Mouse (Mus musculus): Measurements from ENCODE around the gene Pde4dip.

Gene Pde4dip

DNA sequence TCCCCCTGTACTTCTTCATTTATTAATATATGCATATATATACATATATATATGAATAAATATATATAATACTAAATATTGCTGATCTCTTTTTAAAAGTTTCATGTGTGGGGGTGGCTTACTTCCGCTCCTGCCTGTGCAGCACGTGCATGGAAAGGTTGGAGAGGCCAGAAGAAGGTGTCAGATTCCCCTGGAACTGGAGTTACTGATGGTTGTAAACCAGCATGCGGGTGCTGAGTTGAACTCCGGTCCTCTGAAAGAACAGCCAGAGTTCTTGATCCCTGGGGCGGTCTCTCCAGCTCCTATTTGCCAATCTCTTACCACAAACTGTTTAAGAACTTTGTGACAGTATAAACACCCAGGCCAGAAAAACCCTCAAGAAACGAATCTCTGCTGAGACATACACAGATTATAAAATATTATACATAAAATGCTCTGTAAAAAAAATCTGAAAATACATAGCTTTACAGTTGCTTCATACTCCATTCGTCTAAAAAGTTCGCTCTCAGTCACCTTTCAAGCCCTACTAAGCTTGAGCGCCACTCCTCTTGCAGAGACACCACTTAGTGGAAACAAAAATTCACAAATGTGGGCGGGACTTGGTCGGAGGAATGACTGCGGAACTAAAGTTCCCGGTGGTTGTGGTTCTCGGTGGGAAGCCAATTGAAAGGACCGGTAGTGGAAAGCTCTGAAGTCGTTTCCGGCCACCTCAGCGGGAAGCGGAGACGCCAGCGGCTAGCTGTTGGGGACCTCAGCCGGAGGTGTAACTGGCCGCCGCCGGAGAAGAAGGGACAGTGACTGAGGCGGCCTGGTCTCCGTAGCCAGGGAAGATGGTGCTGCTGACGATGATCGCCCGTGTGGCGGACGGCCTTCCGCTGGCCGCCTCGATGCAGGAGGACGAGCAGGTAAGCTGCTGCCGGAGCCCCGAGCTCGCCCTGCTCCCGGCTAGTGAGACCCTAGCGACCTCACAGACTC, 12.3 kb upstream of the Pde4dip start, which contains the start of gene Sec22b:
Gene Sec22b (plus strand): TSS at position 675 of the 975 bp plus-strand sequence.
- peak; percentile 87 for DNase-seq

DNA sequence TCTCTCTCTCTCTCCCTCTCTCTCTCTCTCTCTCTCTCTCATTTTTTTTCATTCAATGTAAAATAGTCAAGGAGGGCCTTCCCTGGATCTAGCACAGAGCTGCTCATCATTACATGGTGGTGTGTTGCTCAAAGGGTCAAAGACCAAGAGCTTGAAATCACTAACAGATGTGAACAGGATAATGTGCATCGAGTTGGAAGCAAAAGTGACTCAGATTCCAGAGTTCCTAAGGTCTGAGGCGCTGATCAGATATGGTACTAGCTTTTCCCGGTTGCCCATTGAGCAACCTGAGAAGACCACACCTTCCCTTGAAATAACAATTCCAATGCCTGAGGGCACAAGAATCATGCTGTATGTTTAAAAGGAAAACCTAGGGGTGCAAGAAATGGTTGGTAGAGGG, 9.9 kb upstream of the Pde4dip start:
- DNase-seq = no peak

DNA sequence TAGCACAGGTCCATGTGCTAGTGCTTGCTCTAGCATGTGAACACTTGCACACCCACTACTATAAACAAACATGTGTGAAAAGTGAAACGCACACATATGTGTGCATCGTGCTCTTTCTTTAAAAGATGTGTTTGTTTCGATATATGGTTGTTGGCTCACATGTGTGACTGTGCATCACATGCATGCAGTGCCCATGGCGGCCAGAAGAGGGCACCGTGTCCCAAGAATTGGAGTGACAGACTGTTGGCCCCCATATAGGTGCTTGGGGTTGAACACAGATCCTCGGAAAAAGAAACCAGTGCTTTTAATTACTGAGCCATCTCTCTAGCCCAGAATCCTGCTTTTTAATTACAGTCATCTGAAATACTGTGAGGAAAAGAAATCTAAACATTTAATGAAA, 6.2 kb upstream of the Pde4dip start:
- no peak for DNase-seq

DNA sequence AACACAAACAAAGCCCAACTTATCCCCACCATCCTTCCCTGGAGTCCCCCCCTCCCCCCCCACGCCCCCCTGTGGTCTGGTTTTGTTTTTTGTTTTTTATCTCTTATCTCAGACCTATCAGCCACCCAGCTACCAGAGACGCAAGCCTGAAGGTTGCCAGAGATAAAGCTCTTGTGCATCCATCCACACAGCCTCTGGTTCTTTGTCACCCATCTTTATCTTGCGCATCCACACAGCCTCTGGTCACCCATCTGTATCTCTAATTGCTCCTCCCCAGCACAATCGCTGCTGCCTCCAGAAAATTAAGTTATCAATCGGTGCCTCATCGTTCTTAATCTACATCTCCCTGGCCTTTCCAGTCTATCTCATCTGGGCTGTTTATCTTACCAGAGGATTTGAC, 1.7 kb upstream of the Pde4dip start:
- DNase-seq = no peak

DNA sequence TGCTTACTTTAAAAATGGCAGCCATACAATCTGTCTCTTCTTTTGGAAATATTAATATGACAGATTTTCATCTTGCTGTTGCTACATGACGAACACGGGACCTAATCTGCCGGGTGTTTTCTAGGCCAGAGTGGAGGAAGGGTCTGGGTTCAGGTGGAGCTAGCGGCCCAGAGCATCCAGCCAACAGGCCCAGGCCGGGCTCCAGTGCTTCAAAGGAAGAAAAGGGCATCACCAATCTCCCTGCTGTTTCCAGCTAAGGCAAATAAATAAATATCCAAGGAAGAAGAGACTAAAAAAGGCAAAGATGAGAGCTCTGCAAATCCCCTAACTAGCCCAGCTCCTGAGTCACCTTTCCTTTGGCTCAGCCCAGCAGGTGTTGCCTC, 731 bp downstream of the Pde4dip start:
- DNase-seq = peak; percentile 53

DNA sequence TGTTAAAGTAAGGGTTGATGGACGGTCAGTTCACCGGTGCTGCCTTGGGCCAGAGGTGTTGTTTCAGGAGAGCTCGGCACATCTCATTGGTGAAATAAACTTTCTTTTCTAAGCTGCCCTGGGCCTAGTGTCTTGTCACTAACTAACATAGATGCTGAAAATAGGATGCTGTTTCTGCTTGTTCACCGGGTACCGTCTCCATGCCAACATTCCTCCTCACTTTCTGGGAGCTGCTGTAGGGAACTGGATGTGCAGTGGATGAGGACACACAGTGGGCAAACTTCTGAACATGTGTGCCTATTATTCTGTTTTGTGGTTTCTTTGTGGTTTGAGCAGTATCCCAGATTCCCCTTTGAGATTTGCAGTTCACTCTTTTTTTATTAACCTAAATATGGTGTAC, 6.9 kb downstream of the Pde4dip start:
- DNase-seq = no peak

DNA sequence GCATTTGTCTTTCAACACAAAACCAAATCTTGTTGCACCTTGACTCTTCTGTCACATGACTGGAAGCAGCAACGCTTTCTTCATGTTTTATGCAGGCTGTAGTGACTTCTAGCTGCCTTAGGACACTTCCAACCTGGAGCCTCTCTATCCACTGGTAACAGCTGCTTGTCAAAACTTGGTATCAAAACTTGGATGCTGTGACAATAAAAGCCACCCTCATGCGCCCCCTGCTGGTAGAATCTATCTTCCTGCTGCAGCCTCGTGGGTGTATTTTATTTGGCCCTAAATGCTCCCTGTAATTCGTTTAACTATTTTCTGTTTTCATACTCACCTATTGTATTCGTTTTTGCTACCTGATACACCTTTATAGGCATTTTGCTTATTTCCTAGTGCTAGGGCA, 9.3 kb downstream of the Pde4dip start:
- DNase-seq = peak; percentile 39

DNA sequence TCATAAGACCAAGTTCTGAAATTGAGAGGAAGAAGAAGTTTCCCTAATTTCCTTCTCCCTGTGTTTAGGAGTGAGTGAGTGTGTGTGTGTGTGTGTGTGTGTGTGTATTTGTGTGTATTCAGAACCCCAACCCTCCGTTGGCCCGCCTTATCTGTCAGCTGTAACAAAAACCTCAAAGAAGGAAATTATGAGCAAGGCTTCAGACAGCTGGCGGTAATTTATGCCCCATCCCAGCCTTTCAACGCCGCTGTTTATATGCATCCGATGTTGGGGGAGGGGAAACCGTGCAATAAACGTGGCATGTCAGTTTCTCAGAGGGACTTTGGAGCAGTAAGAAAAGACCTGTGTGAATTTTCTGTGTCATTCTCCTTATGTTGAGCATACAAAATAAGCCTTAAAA, 12.2 kb downstream of the Pde4dip start:
- no peak for DNase-seq

DNA sequence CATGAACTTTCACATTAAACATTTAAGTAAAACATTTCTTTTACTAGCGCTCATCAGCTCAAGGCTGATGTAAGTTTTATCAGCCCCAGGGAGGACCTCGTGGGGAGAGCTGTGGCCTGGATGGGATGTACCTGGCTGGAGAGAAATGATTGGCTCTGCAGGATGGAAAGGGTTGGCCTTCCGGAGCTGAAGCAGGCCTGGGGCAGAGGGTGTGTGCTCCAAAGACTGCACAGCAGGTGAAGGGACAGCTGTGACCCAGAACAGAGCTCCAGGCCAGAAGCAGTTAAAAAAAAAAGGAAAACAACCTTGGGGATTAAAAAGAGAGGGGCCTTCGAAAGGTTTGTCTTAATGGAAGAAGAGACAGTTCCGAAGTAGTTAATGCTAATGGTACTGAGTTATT, 13.7 kb downstream of the Pde4dip start:
- no peak for DNase-seq

DNA sequence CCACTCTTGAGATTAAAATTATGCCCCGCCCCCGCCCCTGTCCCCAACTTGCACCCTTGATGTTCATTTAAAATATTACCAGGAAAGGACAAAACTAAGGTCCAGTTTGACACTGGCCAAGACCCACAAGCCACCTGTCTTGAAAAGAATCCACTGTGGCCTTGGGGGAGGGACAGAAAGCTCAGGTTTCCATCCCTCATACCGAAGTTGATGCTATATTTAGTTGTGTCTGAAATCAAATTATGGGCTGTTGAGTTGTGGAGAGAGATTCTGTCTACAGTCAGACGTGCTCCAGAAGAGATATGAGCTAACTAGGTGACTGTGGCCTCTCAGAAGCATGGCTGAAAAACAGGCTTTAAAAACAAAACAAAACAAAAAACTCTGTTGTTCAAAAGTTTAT, 18.8 kb downstream of the Pde4dip start:
- DNase-seq = no peak

DNA sequence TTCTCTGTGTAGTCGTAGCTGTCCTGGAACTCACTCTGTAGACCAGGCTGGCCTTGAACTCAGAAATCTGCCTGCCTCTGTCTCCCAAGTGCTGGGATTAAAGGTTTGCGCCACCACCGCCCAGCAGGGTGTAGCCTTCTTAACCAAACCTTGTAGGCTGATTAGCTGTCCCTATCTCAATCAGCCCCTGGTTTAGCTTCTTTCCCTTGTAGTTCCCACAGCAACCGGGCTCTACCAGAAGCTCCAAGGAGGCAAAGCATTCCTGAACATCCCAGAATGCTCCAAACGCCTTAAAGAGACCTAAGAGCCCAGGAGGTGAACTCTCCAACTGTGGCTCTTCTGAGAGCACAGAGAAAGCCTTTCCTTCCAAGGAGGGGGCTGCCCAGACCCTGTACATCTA, 19.8 kb downstream of the Pde4dip start:
- no peak for DNase-seq

DNA sequence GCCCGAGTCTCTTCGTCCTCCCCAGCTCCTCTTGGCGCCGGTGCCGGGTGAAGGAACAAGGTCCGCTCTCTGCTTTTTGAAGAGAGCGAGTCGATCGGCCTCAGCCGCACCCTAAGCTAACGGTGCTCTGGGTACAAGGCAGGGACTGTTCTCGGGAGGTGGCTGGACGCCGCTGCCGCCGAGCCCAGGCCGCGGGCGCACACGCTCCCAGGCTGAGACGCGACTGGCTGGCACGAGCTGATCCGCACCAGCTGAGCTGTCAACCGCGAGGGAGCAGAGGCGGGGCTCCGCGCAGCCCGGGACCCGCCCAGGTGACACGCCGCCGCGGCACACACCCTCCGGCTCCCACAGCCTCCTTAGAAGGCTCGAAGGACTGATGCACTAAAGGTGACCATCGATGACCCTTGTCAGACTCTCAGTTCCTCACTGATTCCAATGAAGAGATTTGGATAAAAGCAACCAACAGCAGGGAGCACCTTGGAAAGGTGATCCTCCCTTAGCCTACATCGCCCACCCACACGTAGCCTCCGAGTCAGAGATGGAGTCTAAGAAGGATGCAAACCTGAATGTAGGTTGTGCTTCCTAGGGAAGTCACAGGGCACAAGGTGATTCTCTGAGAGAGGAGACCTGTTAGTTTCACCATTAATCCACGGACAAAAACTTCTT, 20.4 kb downstream of the Pde4dip start:
- peak; percentile 68 for DNase-seq

DNA sequence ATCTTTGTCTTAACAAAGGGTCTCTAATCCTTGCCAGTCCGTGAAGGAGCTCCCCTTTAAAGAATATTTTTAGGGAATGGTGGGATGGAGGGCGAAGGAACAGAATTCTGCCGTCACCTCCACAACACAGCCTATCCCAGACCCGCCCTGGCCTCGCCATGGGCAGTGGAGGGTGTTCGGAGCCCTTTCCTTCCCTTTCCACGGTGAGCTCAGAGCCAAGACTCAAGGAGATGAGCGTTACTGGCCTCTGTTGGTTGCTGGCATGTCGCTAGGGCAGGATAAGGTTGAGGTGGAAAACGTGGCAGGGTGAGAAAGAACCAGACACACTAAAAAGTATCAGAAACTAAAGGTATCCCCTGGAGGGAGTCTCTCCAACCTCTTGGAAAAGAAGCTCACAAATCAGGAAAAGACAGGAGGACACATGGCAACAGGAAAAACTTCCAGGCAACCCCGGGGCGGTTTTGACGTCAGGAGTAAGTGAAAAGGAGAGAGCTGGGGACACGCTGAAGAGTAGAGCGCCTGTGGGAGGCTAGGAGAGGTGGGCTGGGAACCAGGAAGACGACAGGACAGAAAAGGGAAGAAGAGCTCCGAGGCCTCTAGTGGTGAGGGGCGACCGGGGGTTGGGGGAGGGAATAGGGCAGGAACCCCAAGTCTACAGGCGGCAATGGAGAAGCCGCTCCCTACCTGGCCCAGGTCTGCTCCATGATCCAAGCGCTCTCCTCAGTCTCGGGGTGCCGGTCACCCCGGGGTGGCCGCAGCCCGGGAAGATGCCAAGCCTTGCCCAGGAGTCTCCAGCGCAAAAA, 21.1 kb downstream of the Pde4dip start:
- DNase-seq = no peak

DNA sequence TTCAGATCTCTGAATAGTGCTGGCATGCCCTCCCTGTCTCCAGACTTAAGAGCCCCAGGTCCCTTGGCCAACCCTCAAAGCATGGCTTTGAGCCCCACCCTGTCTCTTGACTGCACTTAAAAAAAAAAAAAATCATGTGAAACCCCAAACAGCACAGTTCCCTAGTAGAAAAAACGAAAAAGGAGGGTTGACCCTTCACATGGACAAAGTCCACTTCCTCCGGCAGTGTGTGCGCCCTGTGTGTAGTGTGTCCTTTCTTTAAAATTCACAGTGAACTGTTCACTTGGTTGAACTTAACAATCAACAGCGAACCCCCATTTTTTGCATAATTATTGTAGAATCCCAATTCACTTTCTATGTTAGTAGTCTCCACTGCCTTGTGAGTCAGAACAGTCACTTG, 21.8 kb downstream of the Pde4dip start:
- DNase-seq = no peak

DNA sequence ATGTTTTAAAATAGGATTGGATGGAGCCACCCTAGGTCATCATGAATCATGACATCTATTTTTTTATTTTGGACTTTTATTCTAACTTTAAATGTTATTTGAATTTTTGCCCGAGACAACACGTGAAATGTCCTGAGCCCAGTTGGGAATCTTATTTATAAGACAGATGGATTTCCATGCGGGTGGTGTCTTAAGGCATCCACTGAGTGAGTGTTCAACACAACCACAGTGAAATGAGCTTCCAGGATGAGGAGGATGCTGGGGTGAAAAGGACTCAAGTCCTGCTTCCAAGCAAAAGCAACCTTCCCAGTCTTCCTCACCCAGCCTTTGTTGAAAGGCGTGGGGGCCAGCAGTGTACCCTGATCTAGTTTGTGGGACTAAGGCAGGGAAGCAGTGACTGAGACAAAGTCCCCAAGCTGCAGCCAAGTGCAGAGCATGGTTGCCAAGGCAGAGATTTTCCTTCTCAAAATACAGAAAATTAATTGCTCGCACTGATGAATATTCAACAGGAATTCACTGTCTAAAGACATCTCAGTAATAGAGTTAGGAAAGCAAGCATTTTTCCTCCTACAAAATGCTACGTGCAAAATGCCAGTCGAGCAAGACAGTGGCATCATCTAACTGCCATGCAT, 27.6 kb downstream of the Pde4dip start:
- DNase-seq = no peak

DNA sequence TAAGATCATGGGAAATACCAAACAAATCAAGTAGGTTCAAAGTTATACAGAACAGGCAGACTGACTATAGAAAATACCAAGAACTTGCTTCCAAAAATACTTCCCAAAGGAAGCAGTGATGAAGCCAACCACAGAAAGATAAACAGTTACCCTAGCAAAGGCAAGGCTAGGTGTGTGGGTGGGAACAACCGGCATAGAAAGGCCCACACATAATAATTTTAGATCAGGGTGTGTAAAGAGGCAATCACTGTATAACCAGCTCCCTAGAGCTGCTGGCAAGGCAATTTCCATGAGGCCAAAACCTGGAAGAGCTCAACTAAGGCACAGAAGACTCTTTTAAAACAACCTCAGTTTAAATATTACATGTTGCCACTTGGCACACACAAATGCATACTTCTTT, 29.1 kb downstream of the Pde4dip start:
- no peak for DNase-seq

DNA sequence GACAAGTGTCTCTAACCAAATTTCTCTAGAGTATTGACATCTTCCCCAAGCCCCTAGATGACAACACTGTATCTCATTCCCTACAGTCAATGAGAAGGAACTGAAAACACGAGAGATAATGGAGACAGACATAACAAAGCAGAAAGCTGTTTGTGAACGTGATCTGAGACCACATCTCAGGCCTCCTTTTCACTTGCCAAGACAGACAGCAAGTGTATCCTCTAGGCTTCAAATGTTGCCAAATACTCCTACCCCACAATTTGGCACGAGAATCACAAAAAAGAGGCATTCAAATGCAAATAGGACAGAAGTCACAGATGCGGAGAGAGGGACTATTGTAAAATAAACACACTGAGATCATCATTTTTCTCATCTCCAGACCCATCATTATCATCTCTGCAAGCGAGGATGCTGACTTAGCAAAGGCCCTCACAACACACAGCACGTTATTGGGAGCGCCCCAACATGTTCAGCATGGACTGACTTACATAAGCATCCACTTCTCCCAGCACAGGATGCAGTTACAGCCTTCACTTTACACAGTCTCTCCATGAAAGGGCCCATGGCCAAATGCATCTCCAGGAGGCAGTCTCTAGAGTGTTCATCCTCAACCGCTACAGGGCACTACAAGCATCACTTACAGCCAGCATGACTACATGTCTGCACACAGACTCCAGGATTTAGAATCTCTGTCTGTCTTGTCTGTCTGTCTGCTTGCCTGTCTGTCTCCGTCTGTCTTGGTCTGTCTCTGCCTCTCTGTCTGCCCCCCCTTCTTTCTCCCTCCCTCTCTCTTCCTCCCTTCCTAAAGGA, 33.7 kb downstream of the Pde4dip start:
- peak; percentile 84 for DNase-seq

DNA sequence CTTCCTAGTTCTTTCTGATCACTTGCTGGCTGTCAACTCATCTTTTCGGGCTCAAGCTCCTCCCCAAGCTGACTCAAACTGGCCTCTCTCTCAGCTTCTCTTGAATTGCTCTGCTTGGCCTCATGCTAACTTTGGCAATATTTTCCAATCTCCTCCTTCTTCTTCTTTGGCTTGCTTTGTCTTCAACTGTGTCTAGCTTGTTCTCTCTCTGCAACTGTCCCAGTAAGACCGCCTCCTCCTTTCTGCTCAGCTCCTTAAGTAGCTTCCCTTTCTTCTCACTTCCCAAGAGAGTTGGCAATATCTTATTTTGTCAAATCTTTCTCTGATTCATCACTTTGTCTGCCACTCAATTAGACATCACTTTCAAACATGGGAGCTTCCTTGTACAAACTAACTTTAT, 36.7 kb downstream of the Pde4dip start:
- no peak for DNase-seq

DNA sequence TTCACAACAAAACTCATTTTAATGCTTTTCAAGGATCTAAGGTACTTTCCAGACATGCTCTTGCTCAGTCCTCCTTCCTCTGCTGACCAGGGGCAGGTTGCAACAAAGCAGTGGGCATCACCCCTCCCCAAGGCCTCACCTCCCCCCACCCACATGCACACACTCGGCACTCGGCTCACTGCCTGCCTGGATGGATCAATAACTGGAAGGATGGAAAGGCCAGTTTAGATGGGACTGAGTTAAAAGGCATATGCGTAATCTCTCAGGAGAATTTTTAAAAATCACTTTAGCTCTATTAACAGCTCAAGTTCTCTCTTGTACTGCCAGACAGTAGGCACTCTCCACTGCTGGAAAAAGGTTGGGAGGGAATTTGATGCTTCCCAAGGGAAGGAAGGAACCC, 40.9 kb downstream of the Pde4dip start:
- no peak for DNase-seq

DNA sequence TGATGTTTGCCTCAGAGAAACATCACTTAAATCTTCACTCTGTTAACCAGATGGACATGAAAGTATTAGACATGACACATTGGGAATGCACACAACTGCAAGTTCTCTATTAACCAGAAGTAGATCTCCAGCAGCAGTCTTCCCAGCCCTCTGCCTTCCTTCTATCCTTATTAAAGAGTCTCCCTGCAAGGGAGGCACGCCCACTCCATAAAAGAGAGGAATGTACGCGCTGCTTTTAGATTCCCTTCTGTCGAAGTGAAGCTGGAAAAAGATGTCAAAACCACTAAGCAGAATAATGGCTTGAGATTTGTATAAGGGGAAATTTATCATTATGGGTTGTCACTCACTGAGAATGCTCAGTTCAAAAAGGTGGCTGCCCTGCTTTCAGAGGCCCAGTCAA, 42.1 kb downstream of the Pde4dip start:
- no peak for DNase-seq

DNA sequence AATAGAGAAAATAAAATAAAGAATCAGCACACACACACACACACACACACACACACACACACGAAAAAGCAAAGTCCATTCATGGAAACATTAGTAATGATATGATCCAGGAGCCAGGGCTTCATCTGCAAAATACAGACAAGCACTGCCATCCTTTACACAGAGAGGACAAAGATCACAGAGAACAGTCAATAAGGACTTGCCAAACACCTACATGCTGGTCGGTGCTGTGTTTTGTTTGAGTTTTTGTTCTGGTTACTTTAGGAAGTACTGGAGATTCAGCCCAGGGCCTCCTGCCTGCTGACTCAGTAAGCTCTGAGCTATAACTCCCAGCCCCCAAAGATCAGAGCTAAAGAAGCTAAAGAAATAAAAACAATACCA, 43.7 kb downstream of the Pde4dip start:
- no peak for DNase-seq

DNA sequence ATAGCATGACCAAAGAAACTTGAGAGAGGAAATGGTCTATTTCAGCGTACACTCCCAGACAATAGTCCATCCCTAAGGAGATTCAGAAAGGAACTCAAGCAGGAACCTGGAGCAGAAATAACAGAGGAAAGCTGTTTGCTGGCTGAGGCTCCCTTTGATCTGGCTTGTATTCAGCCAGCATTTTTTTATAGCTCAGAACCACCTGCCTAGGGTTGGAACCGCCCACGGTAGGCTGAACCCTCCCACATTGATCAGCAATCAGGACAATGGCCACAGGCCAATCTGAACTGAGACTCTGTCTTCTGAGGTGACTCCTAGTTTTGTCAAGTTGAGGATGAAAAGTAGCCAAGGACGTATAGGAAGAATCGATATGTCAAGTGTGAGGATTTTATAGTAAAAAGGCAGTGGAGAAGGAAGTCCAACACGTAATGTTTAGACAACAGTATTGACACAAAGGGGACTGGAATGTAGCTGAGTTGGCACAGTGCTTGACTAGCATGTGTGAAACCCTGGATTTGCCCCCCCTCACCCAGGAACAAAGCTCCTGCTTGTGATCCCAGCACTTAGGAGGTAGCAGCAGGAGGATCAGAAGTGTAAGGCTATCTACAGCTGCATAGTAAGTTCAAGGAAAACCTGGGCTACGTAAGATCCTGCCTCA, 44.2 kb downstream of the Pde4dip start:
- no peak for DNase-seq
